Mouse (Mus musculus): ENCODE measurements around the gene Olfr551. TPM values are rescaled to one million over a fixed set of nuclear protein-coding genes. Genes with fewer than 3 reads are reported as not detected.
A peak's percentile ranks its signal among the peaks of the same experiment; 100 is the strongest.

Olfr551 gene
- total and polyA plus RNA-seq, 3 experiments = not detected

GRCm38 (mm10) chr7:102564999-102565997 is 26.4 kb downstream of the Olfr551 start, which contains the start of gene Trim21:
TSS of gene Trim21 (minus strand) at chr7:102565486.
- peaks cover 3% of the 10 kb centered on the region for H3K36me3 ChIP-seq (ENCODE audit: control insufficient read depth, insufficient read depth, low read length)
- H3K4me3 ChIP-seq = peak within 1 kb of the TSS; percentile 63
- no peaks in the 10 kb centered on the region for H3K79me2 ChIP-seq (replicated peaks; ENCODE audit: control insufficient read depth, insufficient read depth, low read length)
- TF ChIP-seq POLR2A (IDR thresholded peaks at IDR 0.05; ENCODE audit: insufficient read depth, low read depth, low read length) (peak; percentile 89), EP300 (IDR thresholded peaks at IDR 0.05; ENCODE audit: insufficient read depth, low read depth, low read length) (no peak)
- H3K9ac ChIP-seq (ENCODE audit: low read depth, low read length) = peak within 1 kb of the TSS; percentile 64
- 13% methylated on average over 10 of the region's 10 CpGs for WGBS
- H3K27me3 ChIP-seq (ENCODE audit: control insufficient read depth, insufficient read depth, low read length) = no peaks in the 10 kb centered on the region
- DNase-seq = peak; percentile 91 to 92
- no peaks in the 10 kb centered on the region for H3K4me1 ChIP-seq (ENCODE audit: control insufficient read depth, insufficient read depth, low read length)
- intact Hi-C loops (cut with DNase I) = loop anchor here (5.0 to 10.0 kb wide), 2 partner anchors 122 to 300 kb away; partner anchors contain the start of genes Stim1 and Trim68
- peak within 1 kb of the TSS; percentile 82 for H3K27ac ChIP-seq

- Histone ChIP-seq H3K27me3 (ENCODE audit: control insufficient read depth, insufficient read depth, low read length) (no peaks in the 10 kb centered on the region), H3K9ac (ENCODE audit: low read depth, low read length) (no peak overlapping the region), H3K4me1 (ENCODE audit: control insufficient read depth, insufficient read depth, low read length) (no peaks in the 10 kb centered on the region), H3K4me3 (no peak overlapping the region), H3K27ac (no peak overlapping the region), H3K79me2 (replicated peaks; ENCODE audit: control insufficient read depth, insufficient read depth, low read length) (no peaks in the 10 kb centered on the region), H3K36me3 (ENCODE audit: control insufficient read depth, insufficient read depth, low read length) (no peaks in the 10 kb centered on the region)
- TF ChIP-seq POLR2A (IDR thresholded peaks at IDR 0.05; ENCODE audit: insufficient read depth, low read depth, low read length) = no peak
- no peak for TF ChIP-seq EP300 (IDR thresholded peaks at IDR 0.05; ENCODE audit: insufficient read depth, low read depth, low read length)
- no peak for TF ChIP-seq CTCF (IDR thresholded peaks at IDR 0.05)
- intact Hi-C loops (cut with DNase I) = no loop called here
- DNase-seq = no peak
- 69% methylated on average over 3 of the region's 3 CpGs for WGBS
Measured at GRCm38 (mm10) chr7:102553279-102553678, 38.4 kb downstream of the Olfr551 start.

- WGBS = 78% methylated on average over 3 of the region's 3 CpGs
- H3K4me3 ChIP-seq = no peak within 1 kb of the TSS
- H3K4me1 ChIP-seq (ENCODE audit: control insufficient read depth, insufficient read depth, low read length) = no peaks in the 10 kb centered on the region
- TF ChIP-seq POLR2A (IDR thresholded peaks at IDR 0.05; ENCODE audit: insufficient read depth, low read depth, low read length) (no peak), CTCF (IDR thresholded peaks at IDR 0.05) (no peak), EP300 (IDR thresholded peaks at IDR 0.05; ENCODE audit: insufficient read depth, low read depth, low read length) (no peak)
- no peaks in the 10 kb centered on the region for H3K27me3 ChIP-seq (ENCODE audit: control insufficient read depth, insufficient read depth, low read length)
- intact Hi-C loops (cut with DNase I) = no loop called here
- no peaks in the 10 kb centered on the region for H3K79me2 ChIP-seq (replicated peaks; ENCODE audit: control insufficient read depth, insufficient read depth, low read length)
- H3K27ac ChIP-seq = no peak within 1 kb of the TSS
- no peak within 1 kb of the TSS for H3K9ac ChIP-seq (ENCODE audit: low read depth, low read length)
- no peaks in the 10 kb centered on the region for H3K36me3 ChIP-seq (ENCODE audit: control insufficient read depth, insufficient read depth, low read length)
- DNase-seq = no peak
Measured at GRCm38 (mm10) chr7:102549570-102549969, 42.1 kb downstream of the Olfr551 start, which contains the start of gene Olfr549. TSS of gene Olfr549 (plus strand) at chr7:102549870.

GRCm38 (mm10) chr7:102541251-102541650 is 50.4 kb downstream of the Olfr551 start:
- DNase-seq = no peak
- intact Hi-C loops (cut with DNase I) = no loop called here
- no peaks in the 10 kb centered on the region for H3K79me2 ChIP-seq (replicated peaks; ENCODE audit: control insufficient read depth, insufficient read depth, low read length)
- no peak overlapping the region for H3K4me3 ChIP-seq
- H3K36me3 ChIP-seq (ENCODE audit: control insufficient read depth, insufficient read depth, low read length) = no peaks in the 10 kb centered on the region
- 39% methylated on average over 3 of the region's 3 CpGs for WGBS
- TF ChIP-seq POLR2A (IDR thresholded peaks at IDR 0.05; ENCODE audit: insufficient read depth, low read depth, low read length) (no peak), EP300 (IDR thresholded peaks at IDR 0.05; ENCODE audit: insufficient read depth, low read depth, low read length) (no peak), CTCF (IDR thresholded peaks at IDR 0.05) (no peak)
- H3K4me1 ChIP-seq (ENCODE audit: control insufficient read depth, insufficient read depth, low read length) = no peaks in the 10 kb centered on the region
- H3K27ac ChIP-seq = no peak overlapping the region
- no peaks in the 10 kb centered on the region for H3K27me3 ChIP-seq (ENCODE audit: control insufficient read depth, insufficient read depth, low read length)
- H3K9ac ChIP-seq (ENCODE audit: low read depth, low read length) = no peak overlapping the region

- Histone ChIP-seq H3K4me1 (ENCODE audit: control insufficient read depth, insufficient read depth, low read length) (no peaks in the 10 kb centered on the region), H3K27ac (no peak within 1 kb of the TSS), H3K27me3 (ENCODE audit: control insufficient read depth, insufficient read depth, low read length) (no peaks in the 10 kb centered on the region), H3K9ac (ENCODE audit: low read depth, low read length) (no peak within 1 kb of the TSS), H3K4me3 (no peak within 1 kb of the TSS), H3K79me2 (replicated peaks; ENCODE audit: control insufficient read depth, insufficient read depth, low read length) (no peaks in the 10 kb centered on the region), H3K36me3 (ENCODE audit: control insufficient read depth, insufficient read depth, low read length) (no peaks in the 10 kb centered on the region)
- TF ChIP-seq POLR2A (IDR thresholded peaks at IDR 0.05; ENCODE audit: insufficient read depth, low read depth, low read length) = no peak
- no peak for TF ChIP-seq EP300 (IDR thresholded peaks at IDR 0.05; ENCODE audit: insufficient read depth, low read depth, low read length)
- TF ChIP-seq CTCF (IDR thresholded peaks at IDR 0.05) = no peak
- no peak for DNase-seq
- WGBS = 64% methylated on average over 2 of the region's 2 CpGs
- intact Hi-C loops (cut with DNase I) = no loop called here
Measured at GRCm38 (mm10) chr7:102540596-102540995, 51.1 kb downstream of the Olfr551 start, which contains the start of gene Olfr548-ps1. TSS of gene Olfr548-ps1 (plus strand) at chr7:102540896.

- intact Hi-C loops (cut with DNase I) = no loop called here
- no peaks in the 10 kb centered on the region for H3K79me2 ChIP-seq (replicated peaks; ENCODE audit: control insufficient read depth, insufficient read depth, low read length)
- no peak within 1 kb of the TSS for H3K4me3 ChIP-seq
- H3K4me1 ChIP-seq (ENCODE audit: control insufficient read depth, insufficient read depth, low read length) = no peaks in the 10 kb centered on the region
- H3K9ac ChIP-seq (ENCODE audit: low read depth, low read length) = no peak within 1 kb of the TSS
- DNase-seq = no peak
- H3K27ac ChIP-seq = no peak within 1 kb of the TSS
- no peak for TF ChIP-seq POLR2A (IDR thresholded peaks at IDR 0.05; ENCODE audit: insufficient read depth, low read depth, low read length)
- TF ChIP-seq EP300 (IDR thresholded peaks at IDR 0.05; ENCODE audit: insufficient read depth, low read depth, low read length) = no peak
- TF ChIP-seq CTCF (IDR thresholded peaks at IDR 0.05) = no peak
- no peaks in the 10 kb centered on the region for H3K27me3 ChIP-seq (ENCODE audit: control insufficient read depth, insufficient read depth, low read length)
- 70% methylated on average over 1 of the region's 1 CpGs for WGBS
- H3K36me3 ChIP-seq (ENCODE audit: control insufficient read depth, insufficient read depth, low read length) = no peaks in the 10 kb centered on the region
Measured at GRCm38 (mm10) chr7:102534449-102534848, 57.2 kb downstream of the Olfr551 start, which contains the start of gene Olfr547. TSS of gene Olfr547 (plus strand) at chr7:102534749.

Other genes starting within 250 kb of the Olfr551 start
- gene Rrm1, start 150.2 kb downstream of the Olfr551 start, total RNA-seq (2021) = 1 to 10 TPM; 9.6 to 9.9 TPM
- gene Rrm1, start 150.2 kb downstream of the Olfr551 start, polyA plus RNA-seq (2012; rRNA removed) = 4.4 and 8.1 TPM in 2 replicates
- not detected for gene Olfr543, start 110.2 kb downstream of the Olfr551 start, total RNA-seq (2021)
- gene Olfr543, start 110.2 kb downstream of the Olfr551 start, polyA plus RNA-seq (2012; rRNA removed) = not detected in 2 replicates
- not detected for gene Olfr544, start 103.6 kb downstream of the Olfr551 start, total RNA-seq (2021)
- gene Olfr544, start 103.6 kb downstream of the Olfr551 start, polyA plus RNA-seq (2012; rRNA removed) = not detected in 2 replicates
- not detected for gene Olfr545, start 92.3 kb downstream of the Olfr551 start, total RNA-seq (2021)
- not detected in 2 replicates for gene Olfr545, start 92.3 kb downstream of the Olfr551 start, polyA plus RNA-seq (2012; rRNA removed)
- gene Olfr547, start 57.1 kb downstream of the Olfr551 start, total RNA-seq (2021) = not detected
- gene Olfr547, start 57.1 kb downstream of the Olfr551 start, polyA plus RNA-seq (2012; rRNA removed) = not detected in 2 replicates
- gene Olfr548-ps1, start 51.0 kb downstream of the Olfr551 start, total RNA-seq (2021) = not detected
- not detected in 2 replicates for gene Olfr548-ps1, start 51.0 kb downstream of the Olfr551 start, polyA plus RNA-seq (2012; rRNA removed)
- not detected for gene Olfr549, start 42.0 kb downstream of the Olfr551 start, total RNA-seq (2021)
- gene Olfr549, start 42.0 kb downstream of the Olfr551 start, polyA plus RNA-seq (2012; rRNA removed) = not detected in 2 replicates
- gene Trim21, start 26.4 kb downstream of the Olfr551 start, total RNA-seq (2021) = 1 to 10 TPM; 3.7 to 6.1 TPM
- 3.7 and 6.2 TPM in 2 replicates for gene Trim21, start 26.4 kb downstream of the Olfr551 start, polyA plus RNA-seq (2012; rRNA removed)
- gene Olfr550, start 20.4 kb downstream of the Olfr551 start, total RNA-seq (2021) = under 1 TPM in 1 of 2 experiments, not detected in 1; 0.07 TPM
- gene Olfr550, start 20.4 kb downstream of the Olfr551 start, polyA plus RNA-seq (2012; rRNA removed) = 0.56 and 0.86 TPM in 2 replicates
- under 1 TPM; 0.13 to 0.20 TPM for gene Olfr552, start 5.9 kb upstream of the Olfr551 start, total RNA-seq (2021)
- not detected in 2 replicates for gene Olfr552, start 5.9 kb upstream of the Olfr551 start, polyA plus RNA-seq (2012; rRNA removed)
- gene Olfr553, start 26.3 kb upstream of the Olfr551 start, total RNA-seq (2021) = not detected
- not detected in 2 replicates for gene Olfr553, start 26.3 kb upstream of the Olfr551 start, polyA plus RNA-seq (2012; rRNA removed)
- gene Olfr554, start 46.5 kb upstream of the Olfr551 start, total RNA-seq (2021) = not detected
- not detected in 2 replicates for gene Olfr554, start 46.5 kb upstream of the Olfr551 start, polyA plus RNA-seq (2012; rRNA removed)
- gene Olfr555, start 66.9 kb upstream of the Olfr551 start, total RNA-seq (2021) = not detected
- not detected in 2 replicates for gene Olfr555, start 66.9 kb upstream of the Olfr551 start, polyA plus RNA-seq (2012; rRNA removed)
- not detected for gene Olfr556, start 73.0 kb upstream of the Olfr551 start, total RNA-seq (2021)
- gene Olfr556, start 73.0 kb upstream of the Olfr551 start, polyA plus RNA-seq (2012; rRNA removed) = not detected in 2 replicates
- gene Trim68, start 95.4 kb upstream of the Olfr551 start, total RNA-seq (2021) = 1 to 10 TPM; 8.1 to 9.5 TPM
- gene Trim68, start 95.4 kb upstream of the Olfr551 start, polyA plus RNA-seq (2012; rRNA removed) = 20.4 and 33.3 TPM in 2 replicates
- not detected for gene Olfr557, start 104.0 kb upstream of the Olfr551 start, total RNA-seq (2021)
- not detected in 2 replicates for gene Olfr557, start 104.0 kb upstream of the Olfr551 start, polyA plus RNA-seq (2012; rRNA removed)
- gene Olfr558, start 110.3 kb upstream of the Olfr551 start, total RNA-seq (2021) = 1 to 10 TPM; 3.0 to 3.8 TPM
- gene Olfr558, start 110.3 kb upstream of the Olfr551 start, polyA plus RNA-seq (2012; rRNA removed) = 3.5 and 8.4 TPM in 2 replicates
- not detected for gene Olfr33, start 127.2 kb upstream of the Olfr551 start, total RNA-seq (2021)
- 0.33 TPM in 1 of 2 replicates, not detected in the other for gene Olfr33, start 127.2 kb upstream of the Olfr551 start, polyA plus RNA-seq (2012; rRNA removed)
- gene Olfr559, start 135.6 kb upstream of the Olfr551 start, total RNA-seq (2021) = not detected
- gene Olfr559, start 135.6 kb upstream of the Olfr551 start, polyA plus RNA-seq (2012; rRNA removed) = not detected in 2 replicates
- not detected for gene Olfr560, start 167.5 kb upstream of the Olfr551 start, total RNA-seq (2021)
- 0.20 TPM in 2 replicates for gene Olfr560, start 167.5 kb upstream of the Olfr551 start, polyA plus RNA-seq (2012; rRNA removed)
- gene Olfr78, start 167.6 kb upstream of the Olfr551 start, total RNA-seq (2021) = under 1 TPM; 0.57 to 0.86 TPM
- gene Olfr78, start 167.6 kb upstream of the Olfr551 start, polyA plus RNA-seq (2012; rRNA removed) = 6.2 and 12.7 TPM in 2 replicates
- not detected for gene Olfr561, start 179.3 kb upstream of the Olfr551 start, total RNA-seq (2021)
- not detected in 2 replicates for gene Olfr561, start 179.3 kb upstream of the Olfr551 start, polyA plus RNA-seq (2012; rRNA removed)
- gene Olfr564, start 211.6 kb upstream of the Olfr551 start, total RNA-seq (2021) = not detected
- not detected in 2 replicates for gene Olfr564, start 211.6 kb upstream of the Olfr551 start, polyA plus RNA-seq (2012; rRNA removed)

Data from heart, adult 2 months (tissue).